Mouse (Mus musculus) left cerebral cortex, postnatal 4 days (tissue): Measurements from ENCODE around the gene Ap3b1. TPM values are rescaled to one million over a fixed set of nuclear protein-coding genes. Genes with fewer than 3 reads are reported as not detected.
"Not testable (repeated sequence)": the region's sequence is repeated elsewhere in the genome, so short reads cannot be mapped to it uniquely, and the experiment has no call there.

Experiments
- DNase-seq: peaks from one replicate; pipeline ENCODE4 v3.0.0-alpha.2; 2022
- intact Hi-C: fragments of 180-260 bp; cut with DNase I; formaldehyde crosslinking; loops from one replicate; pipeline ENCODE4 v1.15.1; 2025
- total RNA-seq, 2 experiments: library from RNA; stranded (reverse); gene quantifications; 2 replicates each; pipeline ENCODE4 v1.2.3; 2021

Ap3b1 gene
- total RNA-seq, result 10 to 100 TPM; 40.5 to 41.1 TPM

- intact Hi-C loops, result no loop called here
- DNase-seq, result peak; percentile 92
These were observed at the start of gene Ap3b1 for GRCm38 (mm10) chr13:94358401-94359265. Gene Ap3b1 (plus strand): TSS chr13:94358960.

GRCm38 (mm10) chr13:94312812-94313211, 45.9 kb upstream of the Ap3b1 start:
- DNase-seq, intact Hi-C loops: not testable (repeated sequence)

- no peak for DNase-seq
- intact Hi-C loops, result no loop called here
These were observed 41.7 kb upstream of the Ap3b1 start for GRCm38 (mm10) chr13:94316975-94317511.

- peak; percentile 5 for DNase-seq
- intact Hi-C loops, result no loop called here
These were observed 37.5 kb upstream of the Ap3b1 start for GRCm38 (mm10) chr13:94321094-94321792.

GRCm38 (mm10) chr13:94322475-94322874, 36.3 kb upstream of the Ap3b1 start:
- DNase-seq, result no peak
- intact Hi-C loops, result no loop called here

- intact Hi-C loops, result no loop called here
- DNase-seq, result no peak
These were observed 30.7 kb upstream of the Ap3b1 start for GRCm38 (mm10) chr13:94328063-94328462.

GRCm38 (mm10) chr13:94329005-94329404, 29.8 kb upstream of the Ap3b1 start:
- DNase-seq, intact Hi-C loops: not testable (repeated sequence)

GRCm38 (mm10) chr13:94330392-94330979, 28.3 kb upstream of the Ap3b1 start:
- DNase-seq, result no peak
- intact Hi-C loops, result no loop called here

GRCm38 (mm10) chr13:94338357-94338756, 20.4 kb upstream of the Ap3b1 start:
- no peak for DNase-seq
- intact Hi-C loops, result no loop called here

- intact Hi-C loops, result no loop called here
- no peak for DNase-seq
These were observed 15.6 kb upstream of the Ap3b1 start for GRCm38 (mm10) chr13:94343192-94343591.

- DNase-seq, intact Hi-C loops: not testable (repeated sequence)
These were observed 14.2 kb upstream of the Ap3b1 start for GRCm38 (mm10) chr13:94344600-94344999.

- DNase-seq, result no peak
- intact Hi-C loops, result loop anchor here (2.0 kb wide), 1 partner anchor 72 kb away; no protein-coding TSS in a partner anchor
These were observed 4.2 kb upstream of the Ap3b1 start for GRCm38 (mm10) chr13:94354584-94354983.

- intact Hi-C loops, result no loop called here
- peak; percentile 49 for DNase-seq
These were observed 709 bp upstream of the Ap3b1 start for GRCm38 (mm10) chr13:94358101-94358400.

- intact Hi-C loops, result no loop called here
These were observed 641 bp downstream of the Ap3b1 start for GRCm38 (mm10) chr13:94359282-94359920.

GRCm38 (mm10) chr13:94361013-94361580, 2.3 kb downstream of the Ap3b1 start:
- intact Hi-C loops, DNase-seq: not testable (repeated sequence)

More at GRCm38 (mm10) chr13:94359282-94359920, 641 bp downstream of the Ap3b1 start:
- DNase-seq, result no peak

- no peak for DNase-seq
- intact Hi-C loops, result no loop called here
These were observed 5.6 kb downstream of the Ap3b1 start for GRCm38 (mm10) chr13:94364336-94364735.

GRCm38 (mm10) chr13:94365108-94365907, 6.5 kb downstream of the Ap3b1 start:
- DNase-seq, result no peak
- intact Hi-C loops, result no loop called here

- intact Hi-C loops, result no loop called here
- no peak for DNase-seq
These were observed 9.1 kb downstream of the Ap3b1 start for GRCm38 (mm10) chr13:94367869-94368268.

- no peak for DNase-seq
- intact Hi-C loops, result no loop called here
These were observed 11.8 kb downstream of the Ap3b1 start for GRCm38 (mm10) chr13:94370521-94370920.

- DNase-seq, result peak; percentile 19
- intact Hi-C loops, result no loop called here
These were observed 13.3 kb downstream of the Ap3b1 start for GRCm38 (mm10) chr13:94372066-94372465.
